Mouse (Mus musculus) cortical plate, adult 2 months (tissue): ENCODE data around the gene Luc7l3. TPM values are rescaled to one million over a fixed set of nuclear protein-coding genes. Genes with fewer than 3 reads are reported as not detected.

Experiments used
- H3K27ac ChIP-seq: fragments of 200-500 bp; 2 replicates; pipeline ENCODE4 v1.5.1; 2012; ENCODE audit warnings: low read length, control low read depth, inconsistent platforms; ENCODE audit not compliant: insufficient read depth
- H3K4me1 ChIP-seq: fragments of 200-500 bp; 2 replicates; pipeline ENCODE4 v1.6.1; 2011; ENCODE audit warnings: low read length; ENCODE audit not compliant: control insufficient read depth, insufficient read depth
- H3K4me3 ChIP-seq: fragments of 200-500 bp; 2 replicates; pipeline ENCODE4 v1.5.1; 2011; ENCODE audit warnings: mild to moderate bottlenecking, low read length, control low read depth; ENCODE audit not compliant: insufficient read depth
- CTCF ChIP-seq: fragments of 200-500 bp; IDR thresholded peaks from 2 replicates; pipeline ENCODE4 v1.5.1; 2011; ENCODE audit warnings: mild to moderate bottlenecking, control low read depth, low read length; ENCODE audit not compliant: insufficient read depth; ENCODE audit errors: extremely low read depth
- POLR2A ChIP-seq: fragments of 200-500 bp; IDR thresholded peaks from 2 replicates; pipeline ENCODE4 v1.6.1; 2011; ENCODE audit warnings: mild to moderate bottlenecking, low read length, control low read depth; ENCODE audit not compliant: insufficient read depth; ENCODE audit errors: extremely low read depth
- polyA plus RNA-seq: library from polyadenylated mRNA; depleted of rRNA; stranded (reverse); fragments of >200 nt; gene quantifications from 2 replicates; pipeline ENCODE4 v1.2.3, GENCODE M21; 2012

Luc7l3 gene
- polyA plus RNA-seq, 1 experiment: 138 TPM

- Histone ChIP-seq H3K4me1 (no peaks in the 10 kb centered on the region), H3K27ac (no peak overlapping the region), H3K4me3 (no peak overlapping the region)
- no peak for TF ChIP-seq CTCF
These were observed 28.5 kb upstream of the Luc7l3 start for GRCm38 (mm10) chr11:94350337-94350736.

DNA sequence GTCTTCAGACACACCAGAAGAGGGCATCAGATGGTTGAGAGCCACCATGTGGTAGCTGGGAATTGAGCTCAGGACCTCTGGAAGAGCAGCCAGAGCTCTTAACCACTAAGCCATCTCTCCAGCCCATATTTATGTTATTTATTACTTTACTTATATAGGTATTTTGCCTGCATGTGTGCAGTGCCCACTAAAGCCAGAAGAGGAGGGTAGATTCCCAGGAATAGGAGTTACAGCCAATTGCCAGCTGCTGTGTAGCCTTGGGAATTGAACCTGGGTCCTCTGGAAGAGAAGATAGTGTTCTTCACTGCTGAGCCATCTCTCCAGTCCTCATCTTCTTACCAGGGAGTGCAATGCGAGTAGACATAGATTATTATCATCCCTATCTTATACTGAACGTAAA lies 28.1 kb upstream of the Luc7l3 start:
- TF ChIP-seq CTCF: no peak
- TF ChIP-seq POLR2A: no peak

DNA sequence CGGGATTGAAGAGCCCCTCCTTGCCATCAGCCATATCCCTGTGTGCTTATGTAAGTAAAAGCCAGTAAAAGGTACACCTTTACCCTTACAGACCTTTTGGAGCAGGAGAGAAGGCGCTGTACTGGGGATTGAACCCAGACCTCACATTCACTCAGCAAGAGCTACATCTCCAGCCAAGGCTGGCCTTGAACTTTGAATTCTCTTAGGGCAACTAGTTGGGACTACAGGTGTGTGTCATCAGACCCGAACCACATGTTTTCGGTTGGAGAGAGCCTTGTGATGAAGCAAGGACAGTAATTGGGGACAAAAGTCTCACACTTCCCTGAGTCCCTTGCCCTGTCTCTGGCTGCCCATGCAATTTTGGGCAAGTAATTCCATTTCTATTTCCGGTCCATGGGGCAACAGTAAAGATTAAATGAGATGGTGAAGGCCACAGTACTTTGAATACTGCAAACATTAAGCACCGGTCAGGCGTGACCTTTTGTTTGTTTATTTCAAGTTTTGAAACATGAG lies 25.3 kb upstream of the Luc7l3 start:
- TF ChIP-seq POLR2A (no peak), CTCF (no peak)
- H3K27ac ChIP-seq: no peak overlapping the region
- no peaks in the 10 kb centered on the region for H3K4me1 ChIP-seq
- no peak overlapping the region for H3K4me3 ChIP-seq

More for the DNA sequence above, 28.1 kb upstream of the Luc7l3 start:
- Histone ChIP-seq H3K4me1 (no peaks in the 10 kb centered on the region), H3K27ac (no peak overlapping the region), H3K4me3 (no peak overlapping the region)

DNA sequence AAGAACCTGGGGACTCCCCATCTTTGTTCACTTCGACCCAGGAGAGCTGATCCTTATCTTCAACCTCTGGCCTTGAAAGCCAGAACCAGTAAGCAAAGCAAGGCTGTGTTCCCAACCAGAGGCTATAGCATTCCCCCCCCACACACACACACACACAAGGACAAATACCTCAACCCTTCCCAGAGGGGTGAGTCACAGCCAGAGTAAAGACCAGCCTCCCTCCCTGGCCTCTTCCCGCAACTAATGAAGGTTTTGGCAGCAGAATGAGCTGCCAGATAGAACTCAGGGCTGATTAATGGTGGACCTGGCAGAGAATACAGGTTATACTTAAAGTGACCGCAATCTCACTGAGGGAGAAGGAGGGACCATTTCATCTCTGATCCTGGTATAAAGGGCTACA lies 24.8 kb upstream of the Luc7l3 start:
- no peaks in the 10 kb centered on the region for H3K4me1 ChIP-seq
- no peak overlapping the region for H3K4me3 ChIP-seq
- H3K27ac ChIP-seq: no peak overlapping the region
- TF ChIP-seq POLR2A: no peak
- TF ChIP-seq CTCF: no peak

DNA sequence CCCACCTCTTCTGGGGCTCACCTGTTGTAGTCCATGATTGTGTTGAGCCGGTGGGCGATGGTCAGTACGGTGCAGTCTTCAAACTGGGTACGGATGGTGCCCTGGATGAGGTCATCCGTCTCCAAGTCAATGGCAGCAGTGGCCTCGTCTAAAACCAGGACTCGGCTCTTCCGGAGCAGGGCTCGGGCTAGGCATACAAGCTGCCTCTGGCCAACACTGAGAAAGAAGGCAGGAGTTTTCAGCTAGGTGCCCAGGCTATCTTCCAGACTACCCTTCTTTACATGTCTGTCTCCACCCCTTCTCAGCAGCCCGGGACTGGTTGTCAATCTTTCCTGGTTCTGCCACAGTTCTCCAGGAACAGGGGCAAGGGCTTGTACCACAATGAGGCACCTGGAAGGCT lies 24.1 kb upstream of the Luc7l3 start:
- no peak for TF ChIP-seq CTCF
- TF ChIP-seq POLR2A: no peak
- H3K27ac ChIP-seq: no peak overlapping the region
- H3K4me1 ChIP-seq: no peaks in the 10 kb centered on the region
- H3K4me3 ChIP-seq: no peak overlapping the region

GRCm38 (mm10) chr11:94344470-94344869 lies 22.7 kb upstream of the Luc7l3 start:
- no peak for TF ChIP-seq CTCF
- TF ChIP-seq POLR2A: no peak
- Histone ChIP-seq H3K4me1 (no peaks in the 10 kb centered on the region), H3K27ac (no peak overlapping the region), H3K4me3 (no peak overlapping the region)

DNA sequence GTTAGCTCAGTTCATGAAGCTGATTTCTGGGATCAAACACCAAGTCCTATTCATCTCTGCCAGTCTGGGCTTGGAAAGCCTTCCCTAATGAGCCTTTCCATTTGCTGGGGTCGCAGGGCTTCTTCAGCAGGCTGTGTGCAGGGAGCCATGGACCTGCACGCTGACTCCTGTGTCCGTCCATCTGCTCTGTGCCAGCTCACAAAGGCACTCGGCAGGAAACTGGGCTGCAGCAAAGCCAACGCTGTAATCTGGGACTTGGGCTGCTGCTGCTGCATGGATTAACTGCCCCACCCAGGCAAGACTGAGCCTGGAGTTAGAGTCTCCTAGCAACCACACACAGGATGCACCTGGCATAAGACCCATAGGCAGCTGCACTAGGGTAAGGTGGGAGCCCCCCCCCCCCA lies 22.2 kb upstream of the Luc7l3 start:
- Histone ChIP-seq H3K4me3 (no peak overlapping the region), H3K27ac (no peak overlapping the region), H3K4me1 (no peaks in the 10 kb centered on the region)
- no peak for TF ChIP-seq POLR2A

DNA sequence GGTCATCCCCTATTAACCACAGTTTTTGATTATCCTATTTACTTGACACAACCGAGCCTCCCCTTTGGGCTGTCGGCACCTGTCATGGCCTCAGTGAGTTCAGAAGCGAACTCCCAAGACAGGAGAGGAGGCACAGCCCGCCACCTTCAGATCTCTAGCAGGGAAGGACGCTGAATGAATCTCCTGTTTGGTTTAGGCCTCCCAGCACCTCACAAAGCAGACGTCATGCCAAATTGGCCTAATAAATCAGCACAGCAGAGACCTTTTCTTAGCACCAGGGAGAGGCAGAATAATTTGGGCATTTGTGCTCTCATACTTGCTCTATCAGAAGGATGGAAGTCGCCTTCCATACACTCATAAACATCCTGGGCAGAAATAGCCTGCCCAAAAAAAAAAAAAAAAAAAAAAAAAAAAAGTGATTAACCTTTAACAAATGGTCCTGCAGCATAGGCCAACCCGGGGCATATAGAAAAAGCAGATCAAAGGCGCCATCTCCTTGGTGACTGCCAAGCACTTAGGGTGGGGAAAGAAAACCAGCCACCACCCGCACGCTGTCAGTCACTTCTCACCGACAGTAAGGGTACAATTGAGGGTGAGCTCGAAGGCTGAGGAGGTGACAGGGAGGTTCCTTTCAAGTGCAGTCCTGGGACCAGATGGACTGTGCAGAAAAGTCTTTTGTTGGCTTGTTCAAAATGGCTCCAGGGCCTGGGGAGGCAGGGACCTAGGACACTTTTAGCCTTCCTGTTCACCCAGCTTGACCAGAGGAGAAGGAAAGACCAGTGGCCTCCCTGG lies 20.5 kb upstream of the Luc7l3 start:
- H3K27ac ChIP-seq: no peak overlapping the region
- no peak for TF ChIP-seq POLR2A
- TF ChIP-seq CTCF: no peak
- no peaks in the 10 kb centered on the region for H3K4me1 ChIP-seq

GRCm38 (mm10) chr11:94340948-94341933 lies 19.5 kb upstream of the Luc7l3 start:
- Histone ChIP-seq H3K4me1 (no peaks in the 10 kb centered on the region), H3K4me3 (no peak overlapping the region), H3K27ac (no peak overlapping the region)
- TF ChIP-seq POLR2A: no peak
- TF ChIP-seq CTCF: no peak

More for the DNA sequence above, 20.5 kb upstream of the Luc7l3 start:
- H3K4me3 ChIP-seq: no peak overlapping the region
